Mouse (Mus musculus) E14TG2a.4 (cell line): ENCODE measurements around the gene Slc6a16.

ENCODE experiments used
- CTCF ChIP-seq: conservative IDR thresholded peaks from 2 replicates; pipeline ENCODE4 v1.5.1; 2014; ENCODE audit warnings: low read length
- NANOG ChIP-seq: IDR thresholded peaks from 2 replicates; pipeline ENCODE4 v1.6.1; 2014; ENCODE audit warnings: borderline replicate concordance, low read length, mixed read lengths

DNA sequence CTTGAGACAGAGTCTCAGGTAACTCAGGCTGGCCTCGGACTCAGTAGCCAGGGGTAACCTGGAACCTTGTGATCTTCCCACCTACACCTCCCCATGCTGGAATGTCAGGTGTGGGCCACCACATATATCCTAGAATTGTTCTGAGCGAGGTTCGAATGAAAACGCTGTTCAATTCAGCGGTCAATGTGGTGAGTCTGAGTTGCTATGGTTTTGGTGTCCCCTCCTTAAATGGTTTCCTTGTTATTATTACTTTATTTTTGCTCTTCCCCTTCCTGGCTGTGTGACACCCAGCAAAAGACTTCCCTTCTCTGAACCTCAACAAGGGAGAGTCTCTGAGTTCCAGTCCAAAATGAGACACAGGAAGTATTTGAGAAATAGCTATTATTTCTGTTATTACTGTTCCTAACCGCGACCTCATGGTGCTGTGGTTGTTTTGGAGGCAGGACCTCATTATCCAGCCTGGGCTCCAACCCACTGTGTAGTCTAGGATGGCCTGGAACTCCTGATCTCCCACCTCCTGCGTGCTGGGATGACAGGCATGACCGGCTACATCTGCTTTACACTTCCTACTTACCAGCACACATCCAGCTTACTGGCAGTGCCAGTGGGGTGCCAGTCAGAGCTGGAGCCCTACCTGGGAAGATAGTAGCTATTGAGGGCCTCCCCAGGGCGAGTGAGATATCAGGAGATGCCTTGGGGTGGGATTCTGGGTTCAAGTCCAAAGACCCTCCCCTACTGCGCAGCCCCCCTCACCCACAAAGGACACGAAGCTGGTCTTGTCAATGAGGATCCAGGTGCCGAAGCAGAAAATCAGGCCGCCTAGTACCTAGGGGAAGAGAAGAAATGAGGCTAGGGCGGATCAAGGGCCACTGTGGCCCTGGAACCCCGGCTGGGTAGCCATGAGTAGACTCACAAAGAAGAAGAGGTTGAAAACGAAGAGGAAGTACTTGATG is 2.9 kb upstream of the Slc6a16 start:
- TF ChIP-seq CTCF (no peak), NANOG (no peak)
